Mouse (Mus musculus) left cerebral cortex, adult 9 months (tissue): ENCODE measurements around the gene Lcat.
A peak's percentile ranks its signal among the peaks of the same experiment; 100 is the strongest.

Source experiments
- DNase-seq, 2 experiments: peaks; one replicate each; pipeline ENCODE4 v3.0.0; 2022; ENCODE audit warnings: low spot score in 2 of 2

The Lcat gene

GRCm38 (mm10) chr8:105949350-105949749, 6.2 kb upstream of the Lcat start:
- DNase-seq: peak in 1 of 2 experiments; percentile 58

GRCm38 (mm10) chr8:105942542-105942941, 640 bp downstream of the Lcat start:
- no peak for DNase-seq

GRCm38 (mm10) chr8:105942026-105942425, 1.2 kb downstream of the Lcat start:
- no peak for DNase-seq

- DNase-seq: peak in 1 of 2 experiments; percentile 40
These were observed 4.9 kb downstream of the Lcat start, which contains the start of gene Psmb10 for GRCm38 (mm10) chr8:105938306-105938669. Gene Psmb10 (minus strand): TSS chr8:105938444.

- DNase-seq: peak; percentile 30 to 45
These were observed 5.5 kb downstream of the Lcat start for GRCm38 (mm10) chr8:105937496-105938305.

GRCm38 (mm10) chr8:105936866-105937475, 6.2 kb downstream of the Lcat start:
- DNase-seq: peak; percentile 73 to 87

- DNase-seq: no peak
These were observed 7.1 kb downstream of the Lcat start for GRCm38 (mm10) chr8:105935863-105936603.

GRCm38 (mm10) chr8:105935105-105935504, 8.1 kb downstream of the Lcat start:
- no peak for DNase-seq

- no peak for DNase-seq
These were observed 9.4 kb downstream of the Lcat start, which contains the start of gene Ctrl for GRCm38 (mm10) chr8:105933762-105934161. Gene Ctrl (minus strand): TSS chr8:105933862.

- no peak for DNase-seq
These were observed 10.7 kb downstream of the Lcat start for GRCm38 (mm10) chr8:105932525-105932924.

- DNase-seq: peak; percentile 45 to 56
These were observed 11.9 kb downstream of the Lcat start for GRCm38 (mm10) chr8:105931271-105931670.

GRCm38 (mm10) chr8:105930602-105931001, 12.6 kb downstream of the Lcat start:
- peak in 1 of 2 experiments; percentile 83 for DNase-seq

GRCm38 (mm10) chr8:105925123-105925522, 18.1 kb downstream of the Lcat start:
- peak in 1 of 2 experiments; percentile 62 for DNase-seq

- DNase-seq: no peak
These were observed 23.8 kb downstream of the Lcat start for GRCm38 (mm10) chr8:105919390-105919789.

- DNase-seq: no peak
These were observed 42.1 kb downstream of the Lcat start for GRCm38 (mm10) chr8:105900941-105901616.

- peak; percentile 64 to 90 for DNase-seq
These were observed 42.8 kb downstream of the Lcat start, which contains the start of gene Pskh1 for GRCm38 (mm10) chr8:105900180-105900940. Gene Pskh1 (plus strand): TSS chr8:105900441.

GRCm38 (mm10) chr8:105897801-105898480, 45.2 kb downstream of the Lcat start:
- no peak for DNase-seq

GRCm38 (mm10) chr8:105893339-105893738, 49.8 kb downstream of the Lcat start, which contains the start of gene Nrn1l:
Gene Nrn1l (plus strand): TSS chr8:105893567.
- DNase-seq: peak; percentile 68 to 88

GRCm38 (mm10) chr8:105892432-105892831, 50.8 kb downstream of the Lcat start:
- DNase-seq: peak in 1 of 2 experiments; percentile 48

- DNase-seq: peak in 1 of 2 experiments; percentile 58
These were observed 52.3 kb downstream of the Lcat start for GRCm38 (mm10) chr8:105890870-105891269.
